Mouse (Mus musculus) thymus, adult 2 months (tissue): ENCODE results near the gene Mfsd4b2. TPM values are rescaled to one million over a fixed set of nuclear protein-coding genes. Genes with fewer than 3 reads are reported as not detected.
A peak's percentile ranks its signal among the peaks of the same experiment; 100 is the strongest.

Source experiments
- DNase-seq: peaks from one replicate; pipeline ENCODE4 v3.0.0; 2021
- H3K27ac ChIP-seq: fragments of 200-500 bp; 2 replicates; pipeline ENCODE4 v1.5.1; 2012; ENCODE audit warnings: low read length, control low read depth; ENCODE audit not compliant: control insufficient read depth, insufficient read depth
- H3K27me3 ChIP-seq: fragments of 200-500 bp; 2 replicates; pipeline ENCODE4 v1.6.1; 2012; ENCODE audit warnings: mild to moderate bottlenecking, low read length, moderate library complexity, mixed read lengths; ENCODE audit not compliant: control insufficient read depth, insufficient read depth
- H3K36me3 ChIP-seq: fragments of 200-500 bp; 2 replicates; pipeline ENCODE4 v1.6.1; 2012; ENCODE audit warnings: mild to moderate bottlenecking, low read length, moderate library complexity; ENCODE audit not compliant: control insufficient read depth, insufficient read depth
- H3K4me1 ChIP-seq: fragments of 200-500 bp; replicated peaks from 2 replicates; pipeline ENCODE4 v1.6.1; 2012; ENCODE audit warnings: low read length; ENCODE audit not compliant: control insufficient read depth, insufficient read depth
- H3K4me3 ChIP-seq: fragments of 200-500 bp; 2 replicates; pipeline ENCODE4 v1.5.1; 2012; ENCODE audit warnings: mild to moderate bottlenecking, low read length, control low read depth, moderate library complexity; ENCODE audit not compliant: control insufficient read depth, insufficient read depth
- CTCF ChIP-seq: fragments of 200-500 bp; IDR thresholded peaks from 2 replicates; pipeline ENCODE4 v1.5.1; 2012; ENCODE audit warnings: mild to moderate bottlenecking, control low read depth, low read length, moderate library complexity, borderline replicate concordance; ENCODE audit not compliant: control insufficient read depth, poor library complexity, insufficient read depth; ENCODE audit errors: extremely low read depth
- POLR2A ChIP-seq: fragments of 200-500 bp; IDR thresholded peaks from 2 replicates; pipeline ENCODE4 v1.6.1; 2012; ENCODE audit warnings: mild to moderate bottlenecking, low read length, control low read depth, moderate library complexity; ENCODE audit not compliant: control insufficient read depth, poor library complexity, insufficient read depth; ENCODE audit errors: extremely low read depth
- WGBS: fragments of 180-500 bp; shearing (Covaris S2); methylation state at CpG from one replicate; pipeline ENCODE4 v1.1.7; 2018; 5-methylcytosine and 5-hydroxymethylcytosine counted together
- polyA plus RNA-seq: library from polyadenylated mRNA; depleted of rRNA; stranded (reverse); fragments of >200 nt; gene quantifications from 2 replicates; pipeline ENCODE4 v1.2.3, GENCODE M21; 2012; rRNA removed

Gene Mfsd4b2
- 0.23 and 0.26 TPM in 2 replicates for polyA plus RNA-seq

DNA sequence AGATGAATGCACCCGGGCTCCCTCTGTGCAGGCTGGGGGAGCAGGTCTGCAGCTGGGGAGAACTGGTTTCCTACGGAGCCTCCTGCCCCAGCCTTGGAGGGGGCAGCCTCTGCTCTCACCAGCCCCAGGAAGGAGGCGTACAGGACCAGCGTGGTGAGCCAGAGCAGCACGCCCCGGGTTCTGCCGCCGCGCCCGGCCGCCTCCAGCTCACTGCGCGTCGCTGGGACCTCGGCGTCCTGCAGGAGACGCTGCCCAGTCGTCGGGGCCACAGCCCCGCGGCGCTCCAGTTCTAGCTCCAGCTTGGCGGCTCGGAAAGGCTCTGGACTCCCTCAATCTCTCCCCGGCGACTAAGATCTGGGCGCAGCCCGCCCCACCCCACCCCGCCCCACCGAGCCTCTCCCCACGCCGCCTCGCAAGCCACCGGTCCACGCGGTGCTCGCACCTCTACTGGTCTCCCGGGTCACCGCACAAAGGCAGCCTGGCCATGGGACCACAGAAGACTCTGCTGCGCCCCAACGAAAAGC lies at the start of gene Mfsd4b2:
Mfsd4b2 (minus strand) TSS at position 308 of the 524 bp plus-strand sequence.
- DNase-seq: peak; percentile 9
- H3K27ac ChIP-seq: no peak within 1 kb of the TSS
- WGBS: 6% methylated on average over 41 of the region's 41 CpGs
- no peaks in the 10 kb centered on the region; the same call in 1 of the 2 replicates for H3K4me1 ChIP-seq
- no peak for TF ChIP-seq CTCF
- no peak for TF ChIP-seq POLR2A
- no peak within 1 kb of the TSS for H3K4me3 ChIP-seq
- H3K27me3 ChIP-seq: peaks cover 8% of the 10 kb centered on the region
- no peaks in the 10 kb centered on the region for H3K36me3 ChIP-seq

DNA sequence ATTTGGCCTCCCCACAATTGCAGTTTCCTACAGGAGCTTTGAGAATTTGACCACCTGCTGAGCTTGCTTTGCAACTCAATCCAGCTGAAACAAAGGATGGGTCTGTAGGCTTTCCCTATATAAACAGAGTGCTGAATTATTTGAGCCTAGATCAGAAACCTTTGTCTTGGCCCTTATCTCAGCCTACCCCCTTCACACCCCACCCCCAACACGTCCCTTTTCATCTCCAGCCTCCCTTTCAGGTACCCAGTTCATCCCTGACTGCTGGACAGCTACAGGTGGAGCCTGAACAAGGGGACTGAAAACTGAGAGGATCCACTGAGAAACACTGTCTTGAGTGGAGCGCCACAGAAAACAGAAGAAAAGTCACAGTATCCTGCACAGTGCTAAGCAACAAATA lies 49.0 kb upstream of the Mfsd4b2 start:
- 77% methylated on average over 2 of the region's 2 CpGs for WGBS
- Histone ChIP-seq H3K4me1 (no peaks in the 10 kb centered on the region), H3K36me3 (no peaks in the 10 kb centered on the region), H3K27me3 (no peaks in the 10 kb centered on the region), H3K4me3 (no peak overlapping the region), H3K27ac (no peak overlapping the region)
- no peak for DNase-seq
- TF ChIP-seq CTCF: no peak
- TF ChIP-seq POLR2A: no peak

GRCm38 (mm10) chr10:39974982-39975381 lies 48.3 kb upstream of the Mfsd4b2 start:
- WGBS: 67% methylated on average over 11 of the region's 11 CpGs

GRCm38 (mm10) chr10:39967512-39967911 lies 40.8 kb upstream of the Mfsd4b2 start:
- Histone ChIP-seq H3K27me3 (no peaks in the 10 kb centered on the region), H3K4me3 (no peak overlapping the region), H3K36me3 (no peaks in the 10 kb centered on the region), H3K27ac (no peak overlapping the region), H3K4me1 (no peaks in the 10 kb centered on the region)
- WGBS: 94% methylated on average over 3 of the region's 3 CpGs
- TF ChIP-seq CTCF (no peak), POLR2A (no peak)
- DNase-seq: no peak

More at GRCm38 (mm10) chr10:39974982-39975381, 48.3 kb upstream of the Mfsd4b2 start:
- DNase-seq: no peak
- no peak overlapping the region for H3K4me3 ChIP-seq
- no peaks in the 10 kb centered on the region for H3K4me1 ChIP-seq
- TF ChIP-seq POLR2A: no peak
- TF ChIP-seq CTCF: no peak
- no peaks in the 10 kb centered on the region for H3K36me3 ChIP-seq
- H3K27me3 ChIP-seq: no peaks in the 10 kb centered on the region
- no peak overlapping the region for H3K27ac ChIP-seq

DNA sequence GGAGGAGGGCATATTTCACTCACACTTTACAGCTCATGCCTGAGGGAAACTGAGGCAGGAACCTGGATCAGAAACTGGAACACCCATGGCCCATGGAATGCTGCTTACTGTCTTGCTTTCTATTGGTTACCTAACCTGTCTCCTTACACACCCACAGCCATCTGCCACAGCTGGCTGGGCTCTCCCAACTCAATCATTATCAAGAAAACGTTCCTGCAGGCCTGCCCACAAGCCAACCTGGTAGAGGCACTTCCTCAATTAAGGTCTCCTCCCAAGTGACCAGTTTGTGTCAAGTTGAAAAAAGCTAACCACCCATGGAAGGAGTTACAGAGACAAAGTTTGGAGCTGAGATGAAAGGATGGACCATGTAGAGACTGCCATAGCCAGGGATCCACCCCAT lies 35.2 kb upstream of the Mfsd4b2 start:
- Histone ChIP-seq H3K36me3 (no peaks in the 10 kb centered on the region), H3K4me1 (peaks cover 6% of the 10 kb centered on the region; the same call in 1 of the 2 replicates), H3K4me3 (no peak overlapping the region), H3K27me3 (no peaks in the 10 kb centered on the region), H3K27ac (no peak overlapping the region)
- 25% methylated on average over 1 of the region's 1 CpGs for WGBS
- TF ChIP-seq CTCF (no peak), POLR2A (no peak)
- no peak for DNase-seq

DNA sequence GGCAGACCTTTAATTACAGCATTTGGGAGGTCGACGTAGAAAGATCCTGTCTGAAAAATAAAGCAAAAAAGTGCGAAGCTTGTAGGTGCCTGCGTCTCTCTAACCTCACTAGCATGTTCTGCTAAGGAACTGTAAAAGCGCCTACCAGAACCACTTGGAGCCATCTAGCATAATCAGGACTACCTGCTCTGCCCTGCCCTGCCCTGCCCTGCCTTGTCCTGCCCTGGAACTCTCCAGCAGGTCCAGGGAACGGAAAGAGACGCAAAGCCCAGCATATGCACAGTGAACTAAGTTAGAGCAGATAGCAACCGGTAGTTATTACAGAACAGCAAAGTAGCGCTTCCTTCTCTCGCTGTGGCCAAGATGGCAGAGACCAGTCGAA lies 33.7 kb upstream of the Mfsd4b2 start:
- H3K27me3 ChIP-seq: no peaks in the 10 kb centered on the region
- H3K4me3 ChIP-seq: no peak overlapping the region
- H3K36me3 ChIP-seq: no peaks in the 10 kb centered on the region
- 57% methylated on average over 11 of the region's 11 CpGs for WGBS
- H3K27ac ChIP-seq: no peak overlapping the region
- peaks cover 6% of the 10 kb centered on the region; the same call in 1 of the 2 replicates for H3K4me1 ChIP-seq
- no peak for TF ChIP-seq POLR2A
- TF ChIP-seq CTCF: no peak
- DNase-seq: no peak

DNA sequence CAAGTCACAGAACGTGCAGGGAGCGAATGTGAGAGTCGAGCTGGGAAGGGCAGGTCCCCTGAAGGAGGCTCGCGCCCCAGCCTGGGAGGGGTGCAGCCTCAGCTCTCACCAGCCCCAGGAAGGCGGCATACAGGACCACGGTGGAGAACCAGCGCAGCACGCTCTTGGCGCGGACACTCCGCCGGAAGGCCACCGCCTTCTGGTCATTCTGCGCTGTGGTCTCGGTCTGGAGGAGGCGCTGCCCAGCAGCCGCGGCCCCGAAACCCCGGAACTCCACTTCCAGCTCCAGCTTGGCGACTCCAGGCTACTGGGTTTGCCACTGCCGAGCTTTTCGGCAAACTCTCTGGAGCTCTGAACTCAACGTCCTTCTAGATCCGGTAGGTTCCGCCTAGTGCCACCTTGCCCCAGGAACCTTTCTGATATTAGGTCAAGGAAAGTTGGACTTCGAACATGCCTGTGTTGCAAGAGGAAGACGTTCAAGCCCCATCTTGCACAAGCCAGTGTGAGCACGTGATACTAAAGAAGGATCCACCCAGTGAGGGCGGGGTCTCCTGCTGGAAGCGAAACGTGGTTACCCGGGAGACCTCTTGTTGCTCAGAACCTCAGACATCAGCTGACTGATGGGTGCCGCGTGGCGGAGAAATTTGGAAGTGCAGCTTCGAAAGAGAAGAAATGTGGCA lies 33.2 kb upstream of the Mfsd4b2 start, which contains the start of gene Mfsd4b3:
Mfsd4b3 (minus strand) TSS at position 393 of the 680 bp plus-strand sequence.
- WGBS: 1% methylated on average over 38 of the region's 38 CpGs
- no peaks in the 10 kb centered on the region for H3K27me3 ChIP-seq
- H3K36me3 ChIP-seq: no peaks in the 10 kb centered on the region
- peaks cover 6% of the 10 kb centered on the region; the same call in 1 of the 2 replicates for H3K4me1 ChIP-seq
- peak; percentile 96 for DNase-seq
- H3K4me3 ChIP-seq: peak within 1 kb of the TSS; percentile 45
- H3K27ac ChIP-seq: no peak within 1 kb of the TSS
- TF ChIP-seq POLR2A: peak; percentile 53
- peak; percentile 68; the same call in 1 of the 2 replicates for TF ChIP-seq CTCF
